Mouse (Mus musculus): ENCODE measurements around the gene Ncf1. TPM values are rescaled to one million over a fixed set of nuclear protein-coding genes. Genes with fewer than 3 reads are reported as not detected.

The Ncf1 gene
- polyA plus RNA-seq, 1 experiment from 2014 or later: 3.1 TPM

DNA sequence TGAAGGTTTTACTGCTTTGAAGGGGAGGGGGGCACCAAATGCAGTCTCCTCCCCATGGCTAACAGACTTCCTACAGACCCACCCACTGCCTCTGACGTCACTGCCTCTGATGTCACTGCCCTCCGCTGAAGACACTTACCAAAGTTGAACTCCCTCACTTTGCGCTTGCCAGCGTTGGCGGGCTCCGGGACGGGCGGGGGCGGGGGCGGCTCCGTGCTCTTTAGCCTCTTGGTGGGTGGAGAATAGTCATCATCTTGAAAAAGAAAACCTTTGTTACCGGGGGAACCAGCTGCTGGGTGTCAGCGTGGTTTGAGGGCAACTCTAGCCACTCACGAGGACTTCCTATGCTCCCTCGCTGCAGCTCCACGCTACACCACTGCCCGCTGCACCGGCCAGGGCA is 37.0 kb upstream of the Ncf1 start:
- 92% methylated on average over 18 of the region's 18 CpGs for WGBS
- no peak overlapping the region for H3K27ac ChIP-seq (ENCODE audit: low read depth, low read length)
- DNase-seq (ENCODE audit: low spot score, missing footprints) (no peak), ATAC-seq (ENCODE audit: low FRiP score) (no peak)
- no peak overlapping the region for H3K4me3 ChIP-seq (ENCODE audit: low read depth, low read length)
- no peak overlapping the region for H3K9ac ChIP-seq (ENCODE audit: low read length)
- H3K4me2 ChIP-seq: no peak overlapping the region
- H3K27me3 ChIP-seq (ENCODE audit: control insufficient read depth, insufficient read depth, low read length): no peaks in the 10 kb centered on the region
- H3K9me3 ChIP-seq (ENCODE audit: control insufficient read depth, low read length): no peaks in the 10 kb centered on the region
- H3K36me3 ChIP-seq (ENCODE audit: control insufficient read depth, insufficient read depth, low read length): peaks cover 50% of the 10 kb centered on the region
- no peaks in the 10 kb centered on the region for H3K4me1 ChIP-seq (ENCODE audit: control insufficient read depth, insufficient read depth, low read length)

DNA sequence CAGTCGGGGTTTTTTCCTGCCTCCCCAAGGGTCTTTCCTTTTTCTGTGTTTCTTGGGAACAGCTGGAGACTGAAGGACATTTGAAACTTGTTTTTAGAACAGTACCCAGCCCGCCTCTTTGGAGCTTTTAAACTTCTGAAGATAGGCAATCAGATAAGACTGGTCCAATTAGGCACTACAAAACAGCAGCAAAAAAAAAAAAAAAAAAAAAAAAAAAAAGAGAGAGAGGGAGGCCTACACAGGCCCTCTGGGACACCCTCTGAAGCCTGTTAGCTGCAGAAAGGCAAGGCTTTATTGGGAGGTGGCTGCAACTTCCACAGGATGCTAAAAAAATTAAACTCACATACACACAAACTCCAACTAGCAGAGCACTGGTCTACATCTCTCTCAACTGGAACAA is 36.5 kb upstream of the Ncf1 start:
- ATAC-seq (ENCODE audit: low FRiP score) (no peak), DNase-seq (ENCODE audit: low spot score, missing footprints) (no peak)
- Histone ChIP-seq H3K27ac (ENCODE audit: low read depth, low read length) (no peak overlapping the region), H3K36me3 (ENCODE audit: control insufficient read depth, insufficient read depth, low read length) (peaks cover 53% of the 10 kb centered on the region), H3K4me3 (ENCODE audit: low read depth, low read length) (no peak overlapping the region), H3K27me3 (ENCODE audit: control insufficient read depth, insufficient read depth, low read length) (no peaks in the 10 kb centered on the region), H3K4me1 (ENCODE audit: control insufficient read depth, insufficient read depth, low read length) (no peaks in the 10 kb centered on the region), H3K4me2 (no peak overlapping the region), H3K9me3 (ENCODE audit: control insufficient read depth, low read length) (no peaks in the 10 kb centered on the region), H3K9ac (ENCODE audit: low read length) (no peak overlapping the region)
- 88% methylated on average over 2 of the region's 2 CpGs for whole genome bisulfite sequencing

GRCm38 (mm10) chr5:134260001-134260636 is 30.7 kb upstream of the Ncf1 start:
- H3K27me3 ChIP-seq (ENCODE audit: control insufficient read depth, insufficient read depth, low read length): no peaks in the 10 kb centered on the region
- H3K9ac ChIP-seq (ENCODE audit: low read length): no peak overlapping the region

DNA sequence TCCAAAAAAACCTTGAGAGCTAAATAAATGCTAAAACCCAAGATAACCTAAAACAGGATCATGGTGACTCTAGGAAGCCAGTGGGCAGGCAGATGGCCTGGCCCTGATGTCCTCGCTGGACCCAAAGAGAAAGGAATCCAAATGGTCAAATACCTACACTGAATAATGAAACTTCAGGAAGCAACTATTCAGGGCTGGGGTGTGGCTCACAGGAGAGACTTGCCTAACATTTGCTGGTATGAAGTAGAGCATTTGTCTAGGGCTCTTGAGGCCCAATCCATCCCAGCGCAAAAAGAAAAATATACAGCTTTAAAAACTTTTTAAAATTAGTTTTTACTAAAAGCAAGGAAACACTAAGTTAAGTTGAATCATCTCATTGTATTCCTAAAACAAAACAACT is 29.5 kb upstream of the Ncf1 start:
- no peak overlapping the region for H3K4me3 ChIP-seq (ENCODE audit: low read depth, low read length)
- peaks cover 57% of the 10 kb centered on the region for H3K36me3 ChIP-seq (ENCODE audit: control insufficient read depth, insufficient read depth, low read length)
- H3K4me1 ChIP-seq (ENCODE audit: control insufficient read depth, insufficient read depth, low read length): no peaks in the 10 kb centered on the region
- WGBS: 95% methylated on average over 2 of the region's 2 CpGs
- ATAC-seq (ENCODE audit: low FRiP score): no peak
- no peak for DNase-seq (ENCODE audit: low spot score, missing footprints)
- no peaks in the 10 kb centered on the region for H3K27me3 ChIP-seq (ENCODE audit: control insufficient read depth, insufficient read depth, low read length)
- no peak overlapping the region for H3K9ac ChIP-seq (ENCODE audit: low read length)
- no peak overlapping the region for H3K4me2 ChIP-seq
- H3K27ac ChIP-seq (ENCODE audit: low read depth, low read length): no peak overlapping the region
- H3K9me3 ChIP-seq (ENCODE audit: control insufficient read depth, low read length): no peaks in the 10 kb centered on the region

More at GRCm38 (mm10) chr5:134260001-134260636, 30.7 kb upstream of the Ncf1 start:
- no peak overlapping the region for H3K27ac ChIP-seq (ENCODE audit: low read depth, low read length)
- H3K4me1 ChIP-seq (ENCODE audit: control insufficient read depth, insufficient read depth, low read length): no peaks in the 10 kb centered on the region
- H3K4me2 ChIP-seq: no peak overlapping the region
- peak; percentile 81 for DNase-seq (ENCODE audit: low spot score, missing footprints)
- ATAC-seq (ENCODE audit: low FRiP score): no peak
- H3K9me3 ChIP-seq (ENCODE audit: control insufficient read depth, low read length): no peaks in the 10 kb centered on the region
- H3K4me3 ChIP-seq (ENCODE audit: low read depth, low read length): no peak overlapping the region
- H3K36me3 ChIP-seq (ENCODE audit: control insufficient read depth, insufficient read depth, low read length): peaks cover 65% of the 10 kb centered on the region
- WGBS: 94% methylated on average over 9 of the region's 9 CpGs

GRCm38 (mm10) chr5:134258395-134258794 is 29.0 kb upstream of the Ncf1 start:
- H3K4me1 ChIP-seq (ENCODE audit: control insufficient read depth, insufficient read depth, low read length): no peaks in the 10 kb centered on the region
- H3K27me3 ChIP-seq (ENCODE audit: control insufficient read depth, insufficient read depth, low read length): no peaks in the 10 kb centered on the region
- H3K9me3 ChIP-seq (ENCODE audit: control insufficient read depth, low read length): no peaks in the 10 kb centered on the region
- no peak overlapping the region for H3K9ac ChIP-seq (ENCODE audit: low read length)
- 92% methylated on average over 4 of the region's 4 CpGs for WGBS
- H3K27ac ChIP-seq (ENCODE audit: low read depth, low read length): no peak overlapping the region
- H3K4me2 ChIP-seq: no peak overlapping the region
- H3K4me3 ChIP-seq (ENCODE audit: low read depth, low read length): no peak overlapping the region
- H3K36me3 ChIP-seq (ENCODE audit: control insufficient read depth, insufficient read depth, low read length): peaks cover 54% of the 10 kb centered on the region
- no peak for DNase-seq (ENCODE audit: low spot score, missing footprints)
- no peak for ATAC-seq (ENCODE audit: low FRiP score)

- no peak for ATAC-seq (ENCODE audit: low FRiP score)
- Histone ChIP-seq H3K27me3 (ENCODE audit: control insufficient read depth, insufficient read depth, low read length) (no peaks in the 10 kb centered on the region), H3K9ac (ENCODE audit: low read length) (no peak overlapping the region), H3K27ac (ENCODE audit: low read depth, low read length) (no peak overlapping the region), H3K4me2 (no peak overlapping the region), H3K9me3 (ENCODE audit: control insufficient read depth, low read length) (no peaks in the 10 kb centered on the region), H3K4me3 (ENCODE audit: low read depth, low read length) (no peak overlapping the region), H3K36me3 (ENCODE audit: control insufficient read depth, insufficient read depth, low read length) (peaks cover 50% of the 10 kb centered on the region), H3K4me1 (ENCODE audit: control insufficient read depth, insufficient read depth, low read length) (no peaks in the 10 kb centered on the region)
- WGBS: 97% methylated on average over 13 of the region's 13 CpGs
- DNase-seq (ENCODE audit: low spot score, missing footprints): no peak
Measured at GRCm38 (mm10) chr5:134257349-134258031, 28.1 kb upstream of the Ncf1 start.

- 93% methylated on average over 10 of the region's 10 CpGs for WGBS
- DNase-seq (ENCODE audit: low spot score, missing footprints): peak; percentile 85
- Histone ChIP-seq H3K27ac (ENCODE audit: low read depth, low read length) (no peak overlapping the region), H3K4me2 (no peak overlapping the region), H3K4me1 (ENCODE audit: control insufficient read depth, insufficient read depth, low read length) (no peaks in the 10 kb centered on the region), H3K36me3 (ENCODE audit: control insufficient read depth, insufficient read depth, low read length) (peaks cover 47% of the 10 kb centered on the region), H3K4me3 (ENCODE audit: low read depth, low read length) (no peak overlapping the region), H3K9me3 (ENCODE audit: control insufficient read depth, low read length) (no peaks in the 10 kb centered on the region), H3K27me3 (ENCODE audit: control insufficient read depth, insufficient read depth, low read length) (no peaks in the 10 kb centered on the region), H3K9ac (ENCODE audit: low read length) (no peak overlapping the region)
- no peak for ATAC-seq (ENCODE audit: low FRiP score)
Measured at GRCm38 (mm10) chr5:134255294-134255693, 25.9 kb upstream of the Ncf1 start.

GRCm38 (mm10) chr5:134253806-134254205 is 24.4 kb upstream of the Ncf1 start:
- WGBS: 79% methylated on average over 3 of the region's 3 CpGs
- no peak overlapping the region for H3K27ac ChIP-seq (ENCODE audit: low read depth, low read length)
- peaks cover 49% of the 10 kb centered on the region for H3K36me3 ChIP-seq (ENCODE audit: control insufficient read depth, insufficient read depth, low read length)
- H3K27me3 ChIP-seq (ENCODE audit: control insufficient read depth, insufficient read depth, low read length): no peaks in the 10 kb centered on the region
- no peak for ATAC-seq (ENCODE audit: low FRiP score)
- DNase-seq (ENCODE audit: low spot score, missing footprints): no peak
- H3K4me3 ChIP-seq (ENCODE audit: low read depth, low read length): no peak overlapping the region
- no peak overlapping the region for H3K4me2 ChIP-seq
- no peak overlapping the region for H3K9ac ChIP-seq (ENCODE audit: low read length)
- H3K4me1 ChIP-seq (ENCODE audit: control insufficient read depth, insufficient read depth, low read length): no peaks in the 10 kb centered on the region
- no peaks in the 10 kb centered on the region for H3K9me3 ChIP-seq (ENCODE audit: control insufficient read depth, low read length)

DNA sequence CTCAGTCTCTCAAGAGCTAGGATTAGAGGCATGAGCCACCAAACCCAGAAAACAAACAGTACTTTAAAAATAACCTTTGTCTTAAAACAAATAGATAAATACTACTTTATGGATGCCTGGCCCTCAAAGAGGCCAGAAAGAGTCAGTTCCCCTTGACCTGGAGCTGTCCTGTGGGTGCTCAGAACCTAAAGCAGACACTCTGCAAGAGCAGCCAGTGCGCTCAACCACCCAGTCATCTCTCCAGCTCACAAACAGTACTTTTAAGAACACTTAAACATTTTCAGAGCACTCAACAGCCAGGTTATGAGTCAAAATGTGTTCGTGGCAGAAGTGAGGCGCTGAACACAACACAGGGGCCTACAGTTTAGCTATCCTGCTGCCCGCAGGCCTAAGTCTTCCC is 21.7 kb upstream of the Ncf1 start:
- Histone ChIP-seq H3K27ac (ENCODE audit: low read depth, low read length) (no peak overlapping the region), H3K27me3 (ENCODE audit: control insufficient read depth, insufficient read depth, low read length) (no peaks in the 10 kb centered on the region), H3K4me3 (ENCODE audit: low read depth, low read length) (no peak overlapping the region), H3K9ac (ENCODE audit: low read length) (no peak overlapping the region), H3K36me3 (ENCODE audit: control insufficient read depth, insufficient read depth, low read length) (peaks cover 64% of the 10 kb centered on the region), H3K4me2 (no peak overlapping the region), H3K9me3 (ENCODE audit: control insufficient read depth, low read length) (no peaks in the 10 kb centered on the region), H3K4me1 (ENCODE audit: control insufficient read depth, insufficient read depth, low read length) (no peaks in the 10 kb centered on the region)
- DNase-seq (ENCODE audit: low spot score, missing footprints) (no peak), ATAC-seq (ENCODE audit: low FRiP score) (no peak)
- 96% methylated on average over 4 of the region's 4 CpGs for WGBS

Data from midbrain, embryonic 11.5 days (tissue).